Mouse (Mus musculus) testis, adult 2 months (tissue): ENCODE data around the gene Col8a2.

ENCODE experiments used
- CTCF ChIP-seq: fragments of 200-500 bp; IDR thresholded peaks from 2 replicates; pipeline ENCODE4 v1.5.1; 2012; ENCODE audit warnings: low read depth, mild to moderate bottlenecking, inconsistent platforms, low read length, moderate library complexity; ENCODE audit not compliant: control insufficient read depth, insufficient read depth, insufficient replicate concordance
- POLR2A ChIP-seq: fragments of 200-500 bp; IDR thresholded peaks from 2 replicates; pipeline ENCODE4 v1.6.1; 2012; ENCODE audit warnings: low read depth, mild to moderate bottlenecking, inconsistent platforms, low read length, moderate library complexity; ENCODE audit not compliant: control insufficient read depth

DNA sequence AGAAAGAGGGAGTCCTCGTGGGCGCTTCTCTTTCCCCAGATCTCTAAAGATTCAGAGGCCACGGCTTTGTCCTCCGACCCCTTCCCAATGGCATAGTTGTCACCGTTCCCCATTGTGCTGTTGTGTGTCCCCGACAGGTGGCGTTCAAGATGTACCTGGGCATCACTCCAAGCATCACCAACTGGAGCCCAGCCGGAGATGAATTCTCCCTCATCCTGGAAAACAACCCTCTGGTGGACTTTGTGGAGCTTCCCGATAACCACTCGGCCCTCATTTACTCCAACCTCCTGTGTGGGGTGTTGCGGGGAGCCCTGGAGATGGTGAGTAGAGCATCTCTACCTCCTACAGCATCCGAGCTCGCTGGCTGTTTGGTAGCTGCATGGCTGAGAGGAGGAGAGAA is 12.8 kb upstream of the Col8a2 start:
- TF ChIP-seq CTCF: no peak
- no peak for TF ChIP-seq POLR2A
